Mouse (Mus musculus): Measurements from ENCODE around the gene Mad1l1.

GRCm38 (mm10) chr5:140177582-140177981 is 143.8 kb downstream of the Mad1l1 start:
- TF ChIP-seq CTCF (IDR thresholded peaks at IDR 0.05; ENCODE audit: extremely low read depth, insufficient read depth, insufficient read length, insufficient replicate concordance) = no peak
- no peak for TF ChIP-seq POLR2A (IDR thresholded peaks at IDR 0.05; ENCODE audit: low read depth, low read length)

All from spleen, adult 2 months (tissue).